Mouse (Mus musculus) lung, postnatal 0 days (tissue): ENCODE results near the gene Snapin. TPM values are rescaled to one million over a fixed set of nuclear protein-coding genes. Genes with fewer than 3 reads are reported as not detected.
A peak's percentile ranks its signal among the peaks of the same experiment; 100 is the strongest.

Source experiments
- ATAC-seq: fragments of 200-750 bp; cut with Nextera tagmentation; 2 replicates; pipeline ENCODE4 v1.8.0; 2017; ENCODE audit warnings: moderate library complexity
- DNase-seq: peaks from one replicate; pipeline ENCODE4 v3.0.0-alpha.2; 2016; ENCODE audit warnings: low spot score
- H3K27ac ChIP-seq: fragments of 300-500 bp; sonication (generic); 2 replicates; pipeline ENCODE4 v1.5.1; 2014; ENCODE audit warnings: antibody characterized with exemption, mild to moderate bottlenecking, low read length, mixed read lengths
- H3K27me3 ChIP-seq: fragments of 300-500 bp; sonication (generic); replicated peaks from 2 replicates; pipeline ENCODE4 v1.6.1; 2014; ENCODE audit warnings: low read length, mixed read lengths; ENCODE audit not compliant: insufficient read depth
- H3K36me3 ChIP-seq: fragments of 300-500 bp; sonication (generic); 2 replicates; pipeline ENCODE4 v1.6.1; 2014; ENCODE audit warnings: low read length, mixed read lengths; ENCODE audit not compliant: insufficient read depth
- H3K4me1 ChIP-seq: fragments of 300-500 bp; sonication (generic); 2 replicates; pipeline ENCODE4 v1.6.1; 2014; ENCODE audit warnings: antibody characterized with exemption, low read depth, low read length, mixed read lengths; ENCODE audit not compliant: insufficient read depth
- H3K4me2 ChIP-seq: fragments of 300-500 bp; sonication (generic); replicated peaks from 2 replicates; pipeline ENCODE4 v1.6.1; 2014; ENCODE audit warnings: low read depth, mild to moderate bottlenecking, low read length, moderate library complexity, mixed read lengths
- H3K4me3 ChIP-seq: fragments of 300-500 bp; sonication (generic); 2 replicates; pipeline ENCODE4 v1.5.1; 2014; ENCODE audit warnings: low read depth, low read length
- H3K9ac ChIP-seq: fragments of 300-500 bp; sonication (generic); replicated peaks from 2 replicates; pipeline ENCODE4 v1.6.1; 2014; ENCODE audit warnings: low read depth, mild to moderate bottlenecking
- H3K9me3 ChIP-seq: fragments of 300-500 bp; sonication (generic); 2 replicates; pipeline ENCODE4 v1.6.1; 2016; ENCODE audit warnings: low read length, mixed read lengths
- CTCF ChIP-seq: IDR thresholded peaks from 2 replicates; pipeline ENCODE4 v1.5.1; 2016; ENCODE audit warnings: antibody characterized with exemption, mild to moderate bottlenecking
- EP300 ChIP-seq: IDR thresholded peaks from 2 replicates; pipeline ENCODE4 v1.6.1; 2016; ENCODE audit warnings: antibody characterized with exemption, mild to moderate bottlenecking, control low read depth
- WGBS: fragments of 180-500 bp; shearing (Covaris S2); extraction: QIAGEN DNeasy Blood & Tissue Kit; methylation state at CpG from one replicate; pipeline ENCODE4 v1.1.7; 2014; 5-methylcytosine and 5-hydroxymethylcytosine counted together
- polyA plus RNA-seq: library from polyadenylated mRNA; unstranded; fragments of >200 nt; fragmentation: Nextera tagmentation; extraction: Ambion mirVana; gene quantifications from 2 replicates; pipeline ENCODE4 v1.2.1, GENCODE M21; 2015

Snapin gene
- polyA plus RNA-seq, 1 experiment from 2014 or later = 101 TPM

DNA sequence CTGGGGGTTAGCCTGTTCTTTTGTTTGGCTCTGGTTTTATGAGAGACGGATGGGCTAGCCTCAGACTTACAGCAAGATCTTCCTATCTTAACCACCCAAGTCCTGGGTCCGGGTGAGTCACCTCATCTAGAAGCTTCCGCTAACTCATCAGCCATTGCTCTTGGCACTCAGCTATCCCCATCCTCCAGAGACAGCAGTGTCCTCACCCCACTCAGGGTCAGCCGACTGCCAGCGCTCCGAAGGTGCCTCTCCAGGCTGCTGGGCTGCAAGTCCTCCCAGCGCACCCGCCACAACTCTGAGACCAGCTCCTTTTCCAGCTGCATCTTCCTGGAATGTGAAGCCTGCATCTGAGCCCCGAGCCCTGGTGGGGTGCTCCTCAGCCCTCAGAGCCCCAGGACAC is 31.1 kb downstream of the Snapin start:
- 0 out of 2 replicates have a peak, but pooled peaks cover 6% of the 10 kb centered on the region for H3K36me3 ChIP-seq
- no peak overlapping the region for H3K4me2 ChIP-seq
- no peak for ATAC-seq
- no peak overlapping the region for H3K27ac ChIP-seq
- no peak for DNase-seq
- no peaks in the 10 kb centered on the region; the same call in 1 of the 2 replicates for H3K4me1 ChIP-seq
- no peaks in the 10 kb centered on the region for H3K27me3 ChIP-seq
- no peak for TF ChIP-seq CTCF
- no peak for TF ChIP-seq EP300
- H3K9me3 ChIP-seq = no peaks in the 10 kb centered on the region
- no peak overlapping the region for H3K4me3 ChIP-seq
- 79% methylated on average over 9 of the region's 9 CpGs for WGBS
- no peak overlapping the region for H3K9ac ChIP-seq

DNA sequence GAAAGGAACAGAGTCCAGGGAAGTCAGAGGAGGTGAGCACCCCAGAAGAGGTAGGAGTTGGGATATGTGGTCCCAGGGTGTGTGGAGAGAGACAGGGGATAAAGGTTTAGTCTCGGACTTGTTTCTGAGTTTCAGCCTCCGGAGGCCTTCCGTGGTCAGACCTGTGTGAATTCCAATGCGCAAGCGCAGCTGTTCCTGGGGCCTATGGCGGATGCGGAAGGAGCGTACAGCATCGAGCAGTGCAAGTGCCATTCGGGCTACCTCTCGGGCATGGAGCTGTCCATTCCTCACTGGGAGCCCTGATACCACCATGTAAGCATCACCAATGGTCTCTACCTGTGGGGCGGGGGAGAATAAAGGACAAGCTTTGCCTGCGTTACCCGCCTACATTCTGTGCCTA is 35.9 kb downstream of the Snapin start:
- Histone ChIP-seq H3K9me3 (no peaks in the 10 kb centered on the region), H3K27me3 (no peaks in the 10 kb centered on the region), H3K9ac (no peak overlapping the region), H3K27ac (no peak overlapping the region), H3K36me3 (0 out of 2 replicates have a peak, but pooled peaks cover 6% of the 10 kb centered on the region), H3K4me3 (no peak overlapping the region), H3K4me1 (no peaks in the 10 kb centered on the region), H3K4me2 (no peak overlapping the region)
- 87% methylated on average over 14 of the region's 14 CpGs for whole genome bisulfite sequencing
- DNase-seq = no peak
- ATAC-seq = no peak
- TF ChIP-seq EP300 = no peak
- TF ChIP-seq CTCF = no peak

DNA sequence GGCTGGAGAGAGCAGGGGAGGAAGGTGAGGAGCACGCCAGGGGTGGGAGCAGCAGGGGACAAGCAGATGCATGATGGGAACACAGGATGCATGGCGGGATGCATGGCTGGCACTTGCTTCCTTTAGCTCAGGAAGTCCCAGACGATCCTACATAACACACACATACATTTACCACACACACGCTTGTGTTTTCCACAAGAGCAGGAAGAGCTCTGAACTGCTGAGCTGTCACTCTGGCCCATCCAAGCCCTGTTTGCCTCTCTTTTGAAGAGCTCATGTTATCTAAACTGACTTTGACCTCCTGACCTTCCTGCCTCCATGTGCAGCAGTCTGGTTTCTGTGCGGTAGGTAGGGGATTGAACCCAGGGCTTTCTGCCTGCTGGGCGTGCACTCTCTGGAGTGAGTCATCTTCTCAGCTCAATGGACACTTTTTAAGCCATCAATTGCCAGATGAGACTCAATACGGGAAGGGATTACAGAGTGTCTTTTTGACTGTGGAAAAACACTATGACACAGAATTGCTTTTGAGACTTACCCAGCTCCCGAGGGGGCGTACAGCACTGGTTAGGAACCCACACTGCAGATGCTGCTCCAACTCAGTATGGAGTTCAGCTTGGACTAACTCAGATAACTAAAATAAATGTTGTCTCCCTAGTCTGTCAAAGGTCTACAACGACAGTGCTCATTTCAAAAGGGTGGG is 39.3 kb downstream of the Snapin start:
- no peak for ATAC-seq
- DNase-seq = peak; percentile 46
- H3K36me3 ChIP-seq = 0 out of 2 replicates have a peak, but pooled peaks cover 4% of the 10 kb centered on the region
- H3K9me3 ChIP-seq = no peaks in the 10 kb centered on the region
- H3K9ac ChIP-seq = no peak overlapping the region
- H3K27ac ChIP-seq = peak overlapping the region; percentile 43; the same call in 1 of the 2 replicates
- H3K4me1 ChIP-seq = peaks cover 6% of the 10 kb centered on the region; the same call in 1 of the 2 replicates
- TF ChIP-seq EP300 (no peak), CTCF (no peak)
- H3K4me2 ChIP-seq = 0 out of 2 replicates have a peak overlapping the region, but pooled peaks have one; percentile 11
- 28% methylated on average over 10 of the region's 10 CpGs for WGBS
- H3K4me3 ChIP-seq = no peak overlapping the region
- no peaks in the 10 kb centered on the region for H3K27me3 ChIP-seq

DNA sequence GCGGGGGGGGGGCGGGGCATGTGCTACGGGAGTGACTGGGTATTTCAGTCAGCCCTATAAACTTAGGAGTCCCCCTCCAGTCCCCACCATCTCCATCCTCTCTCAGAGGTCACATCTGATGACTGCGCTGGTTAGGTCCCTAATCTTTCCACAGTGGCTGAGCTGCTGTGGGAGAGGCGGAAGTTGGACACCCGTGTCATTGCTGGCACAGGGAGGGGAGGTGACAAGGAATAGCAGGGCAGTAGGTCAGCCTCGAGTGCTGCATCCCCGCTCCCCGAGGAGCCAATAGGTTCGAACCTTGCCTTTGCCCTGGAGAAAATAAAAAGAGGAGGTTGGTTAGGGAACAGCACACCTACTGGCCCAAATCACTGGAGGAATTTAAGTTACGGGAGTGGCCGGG is 40.0 kb downstream of the Snapin start:
- no peak for ATAC-seq
- Histone ChIP-seq H3K27me3 (no peaks in the 10 kb centered on the region), H3K9ac (no peak overlapping the region), H3K4me3 (no peak overlapping the region), H3K27ac (peak overlapping the region; percentile 43; the same call in 1 of the 2 replicates), H3K9me3 (no peaks in the 10 kb centered on the region), H3K36me3 (no peaks in the 10 kb centered on the region), H3K4me2 (0 out of 2 replicates have a peak overlapping the region, but pooled peaks have one; percentile 11), H3K4me1 (peaks cover 6% of the 10 kb centered on the region; the same call in 1 of the 2 replicates)
- 23% methylated on average over 12 of the region's 12 CpGs for WGBS
- no peak for TF ChIP-seq EP300
- TF ChIP-seq CTCF = no peak
- DNase-seq = no peak

DNA sequence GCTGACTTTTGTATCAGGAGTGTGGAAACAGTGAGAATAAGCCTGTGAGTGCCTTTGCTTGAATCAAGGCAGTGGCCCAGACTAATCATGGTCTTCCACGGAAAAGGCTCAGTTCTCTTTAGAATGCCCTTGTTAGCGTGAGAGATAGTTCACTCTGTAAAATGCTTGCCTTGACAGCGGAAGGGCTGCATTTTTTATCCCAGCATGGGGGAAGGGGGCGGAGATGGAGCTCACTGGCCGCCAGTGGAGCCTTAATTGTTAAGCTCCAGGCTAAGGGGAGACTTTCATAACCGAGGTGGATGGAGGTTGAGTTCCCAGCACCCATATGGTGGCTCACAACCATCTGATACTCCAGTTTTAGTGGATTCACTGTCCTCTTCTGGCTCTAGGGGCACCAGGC is 42.2 kb downstream of the Snapin start:
- Histone ChIP-seq H3K4me1 (peaks cover 6% of the 10 kb centered on the region; the same call in 1 of the 2 replicates), H3K36me3 (no peaks in the 10 kb centered on the region), H3K4me2 (no peak overlapping the region), H3K9ac (no peak overlapping the region), H3K27me3 (no peaks in the 10 kb centered on the region), H3K9me3 (no peaks in the 10 kb centered on the region), H3K27ac (peak overlapping the region; percentile 43; the same call in 1 of the 2 replicates), H3K4me3 (no peak overlapping the region)
- 47% methylated on average over 6 of the region's 6 CpGs for WGBS
- DNase-seq (no peak), ATAC-seq (no peak)
- TF ChIP-seq CTCF (no peak), EP300 (no peak)

DNA sequence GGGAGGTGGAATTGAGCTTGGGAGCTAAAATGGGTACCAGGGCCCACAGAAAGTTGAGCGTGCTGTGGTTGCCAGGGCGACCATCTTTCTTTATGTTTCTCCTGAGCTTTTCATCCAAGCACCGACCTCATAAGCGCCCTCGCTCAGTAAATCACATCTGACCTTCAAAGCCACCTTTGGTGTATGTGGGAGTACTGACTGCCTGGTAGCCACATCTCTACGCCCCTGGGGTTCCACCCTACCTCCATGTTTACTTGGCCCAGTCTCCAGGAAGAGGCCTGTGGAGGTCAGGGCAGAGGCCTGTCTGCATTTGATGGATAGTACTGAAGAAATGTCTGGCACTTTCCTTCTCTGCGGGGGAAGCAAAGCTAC is 43.7 kb downstream of the Snapin start:
- ATAC-seq (peak; percentile 38), DNase-seq (peak; percentile 58)
- H3K36me3 ChIP-seq = no peaks in the 10 kb centered on the region
- no peaks in the 10 kb centered on the region for H3K9me3 ChIP-seq
- peak overlapping the region; percentile 26 for H3K9ac ChIP-seq
- H3K4me3 ChIP-seq = peak overlapping the region; percentile 8; the same call in 1 of the 2 replicates
- TF ChIP-seq CTCF = no peak
- no peak for TF ChIP-seq EP300
- peak overlapping the region; percentile 94 for H3K27ac ChIP-seq
- H3K4me1 ChIP-seq = peaks cover 6% of the 10 kb centered on the region; the same call in 1 of the 2 replicates
- WGBS = 41% methylated on average over 7 of the region's 7 CpGs
- H3K27me3 ChIP-seq = no peaks in the 10 kb centered on the region
- H3K4me2 ChIP-seq = peak overlapping the region; percentile 52
